Mouse (Mus musculus): ENCODE results near the gene Nsun2.

The Nsun2 gene

DNA sequence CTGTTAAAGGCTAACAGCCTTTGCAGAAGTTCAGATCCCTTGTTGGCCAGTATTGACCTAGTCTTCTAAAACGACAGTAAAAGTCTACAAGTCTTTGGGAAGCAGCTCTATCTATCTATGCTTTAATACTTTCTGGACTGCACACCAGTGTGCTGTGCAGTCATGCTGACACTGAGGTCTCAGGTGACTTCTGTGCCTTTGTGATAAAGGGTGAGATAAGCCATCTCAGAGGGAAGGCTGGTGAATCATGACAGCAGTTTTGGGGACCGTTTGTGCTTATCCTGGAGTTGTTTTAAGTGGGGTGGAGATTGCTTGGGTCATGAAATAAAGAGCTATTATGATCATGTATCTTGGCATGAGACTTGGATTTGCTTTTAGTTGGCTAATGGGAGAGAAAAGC, 100.4 kb downstream of the Nsun2 start:
- DNase-seq (ENCODE audit: low read depth, low spot score), result no peak

DNA sequence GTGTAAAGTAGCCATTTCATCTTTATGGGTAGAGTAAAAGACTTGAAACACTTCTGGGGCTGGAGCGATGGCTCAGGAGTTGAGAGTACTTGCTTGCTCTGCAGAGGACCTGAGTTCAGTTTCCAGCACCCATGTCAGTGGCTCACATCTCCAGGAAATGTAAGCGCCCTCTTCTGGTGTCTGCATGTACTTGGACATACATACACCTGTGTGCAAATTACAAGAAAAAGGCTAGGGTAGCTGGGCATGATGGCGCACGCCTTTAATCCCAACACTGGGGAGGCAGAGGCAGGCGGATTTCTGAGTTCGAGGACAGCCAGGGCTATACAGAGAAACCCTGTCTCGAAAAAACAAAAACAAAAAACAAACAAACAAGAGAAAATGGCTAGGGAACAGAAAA, 102.3 kb downstream of the Nsun2 start:
- peak; percentile 60 for DNase-seq (ENCODE audit: low read depth, low spot score)

GRCm38 (mm10) chr13:69636375-69636774, 102.8 kb downstream of the Nsun2 start:
- DNase-seq (ENCODE audit: low read depth, low spot score), result no peak

GRCm38 (mm10) chr13:69636816-69637215, 103.3 kb downstream of the Nsun2 start:
- DNase-seq (ENCODE audit: low read depth, low spot score), result no peak

GRCm38 (mm10) chr13:69637657-69638056, 104.1 kb downstream of the Nsun2 start:
- no peak for DNase-seq (ENCODE audit: low read depth, low spot score)

GRCm38 (mm10) chr13:69638108-69638626, 104.6 kb downstream of the Nsun2 start:
- no peak for DNase-seq (ENCODE audit: low read depth, low spot score)

DNA sequence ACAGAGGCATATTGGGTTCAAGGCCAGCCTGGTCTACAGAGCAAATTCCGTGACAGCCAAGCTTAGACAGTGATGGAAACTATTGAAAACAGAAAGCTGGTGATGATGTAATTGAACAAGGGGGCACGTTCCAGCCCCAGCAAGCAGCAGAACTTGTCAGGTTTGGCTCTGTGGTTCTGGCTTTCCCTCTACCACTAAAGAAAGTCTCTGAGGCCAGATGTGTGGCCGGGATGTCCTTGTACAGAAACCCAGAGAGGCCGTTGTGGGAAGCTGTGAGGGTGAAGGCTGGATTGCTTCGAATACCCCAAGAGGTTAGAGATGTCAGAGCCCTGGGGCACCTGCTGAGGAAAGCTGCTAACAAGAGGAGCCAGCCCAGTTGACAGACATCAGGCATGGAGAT, 105.7 kb downstream of the Nsun2 start:
- DNase-seq (ENCODE audit: low read depth, low spot score), result no peak

DNA sequence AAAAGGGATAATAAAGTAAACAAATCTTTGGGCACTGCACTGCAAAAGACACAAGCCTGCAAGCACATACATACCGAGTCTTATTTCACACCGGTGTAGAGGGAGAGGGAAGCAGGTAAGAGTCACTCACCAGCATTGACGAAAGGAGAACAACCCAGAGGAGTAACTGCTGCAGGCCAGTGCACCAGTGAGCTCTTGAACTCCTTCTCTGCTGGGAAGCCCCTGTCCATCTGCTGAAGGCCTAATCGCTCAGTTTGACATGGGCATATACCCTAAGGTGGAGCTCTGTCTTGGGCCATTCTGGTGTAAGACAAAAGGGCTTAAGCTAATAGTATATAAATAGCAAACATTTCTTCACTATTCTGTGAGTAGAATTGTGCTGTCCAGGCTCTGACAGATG, 106.6 kb downstream of the Nsun2 start:
- no peak for DNase-seq (ENCODE audit: low read depth, low spot score)

DNA sequence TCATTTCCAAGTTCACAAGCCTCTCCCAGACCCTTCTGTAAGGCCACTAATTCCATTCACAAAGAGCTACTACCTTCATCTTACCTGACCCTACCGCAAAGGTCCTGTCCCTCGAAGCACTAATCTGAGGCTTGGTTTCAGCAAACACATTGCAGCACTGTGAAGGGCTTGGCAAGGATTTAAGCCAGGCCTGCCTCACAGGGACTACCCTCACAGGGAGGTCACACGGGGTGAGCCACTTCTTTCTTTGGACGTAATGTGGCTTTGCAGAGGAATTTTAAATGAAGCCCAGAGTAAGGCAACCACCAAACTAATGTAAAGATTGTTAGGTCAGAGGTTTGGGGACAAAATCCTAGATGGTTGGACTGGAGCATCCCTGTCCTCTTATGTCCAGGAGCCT, 107.0 kb downstream of the Nsun2 start:
- DNase-seq (ENCODE audit: low read depth, low spot score), result no peak

DNA sequence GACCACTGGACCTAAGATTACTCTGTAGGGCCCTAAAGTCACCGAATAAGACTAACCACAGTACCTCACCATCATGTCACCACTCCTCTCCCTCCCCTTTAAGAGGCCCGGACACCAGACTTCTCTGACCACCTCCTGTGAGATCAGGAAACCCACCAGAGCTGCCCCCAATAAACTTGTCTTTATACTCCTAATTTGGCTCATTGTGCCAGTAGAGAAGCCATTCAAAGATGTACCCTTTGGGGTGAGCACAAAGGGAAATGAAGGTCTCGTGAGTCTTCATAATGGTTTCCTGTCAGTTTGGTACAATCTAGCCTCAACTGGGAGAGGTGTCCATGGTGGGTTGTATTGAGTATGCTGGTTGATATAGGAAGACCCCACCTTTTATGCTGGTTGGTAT, 107.5 kb downstream of the Nsun2 start:
- no peak for DNase-seq (ENCODE audit: low read depth, low spot score)

- DNase-seq (ENCODE audit: low read depth, low spot score), result peak; percentile 15
Measured at GRCm38 (mm10) chr13:69642656-69643216, 109.2 kb downstream of the Nsun2 start.

GRCm38 (mm10) chr13:69643937-69644336, 110.4 kb downstream of the Nsun2 start:
- no peak for DNase-seq (ENCODE audit: low read depth, low spot score)

- no peak for DNase-seq (ENCODE audit: low read depth, low spot score)
Measured at GRCm38 (mm10) chr13:69644427-69645166, 111.1 kb downstream of the Nsun2 start.

GRCm38 (mm10) chr13:69645694-69646423, 112.3 kb downstream of the Nsun2 start:
- no peak for DNase-seq (ENCODE audit: low read depth, low spot score)

GRCm38 (mm10) chr13:69646481-69646880, 112.9 kb downstream of the Nsun2 start:
- no peak for DNase-seq (ENCODE audit: low read depth, low spot score)

GRCm38 (mm10) chr13:69654508-69654907, 121.0 kb downstream of the Nsun2 start:
- no peak for DNase-seq (ENCODE audit: low read depth, low spot score)

DNA sequence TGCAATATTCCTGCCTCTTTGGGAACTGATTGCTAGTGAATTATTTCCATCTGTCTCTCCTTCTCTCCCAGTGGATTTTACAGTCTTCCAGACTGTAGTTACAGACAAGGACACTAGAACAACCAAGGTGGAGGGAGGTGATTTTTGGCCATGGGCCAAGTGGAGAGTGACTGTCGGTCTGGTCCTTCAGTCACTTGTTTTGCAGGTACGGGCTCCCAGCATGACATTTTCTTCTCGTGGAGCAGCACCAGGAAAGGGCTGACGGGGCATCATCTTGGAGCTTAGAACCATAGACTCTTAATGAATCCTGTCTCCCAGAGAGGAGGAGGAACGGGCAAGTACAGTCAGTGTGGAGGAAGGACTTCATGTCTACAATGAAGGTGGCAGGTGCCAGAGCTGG, 138.6 kb downstream of the Nsun2 start:
- DNase-seq (ENCODE audit: low read depth, low spot score), result no peak

DNA sequence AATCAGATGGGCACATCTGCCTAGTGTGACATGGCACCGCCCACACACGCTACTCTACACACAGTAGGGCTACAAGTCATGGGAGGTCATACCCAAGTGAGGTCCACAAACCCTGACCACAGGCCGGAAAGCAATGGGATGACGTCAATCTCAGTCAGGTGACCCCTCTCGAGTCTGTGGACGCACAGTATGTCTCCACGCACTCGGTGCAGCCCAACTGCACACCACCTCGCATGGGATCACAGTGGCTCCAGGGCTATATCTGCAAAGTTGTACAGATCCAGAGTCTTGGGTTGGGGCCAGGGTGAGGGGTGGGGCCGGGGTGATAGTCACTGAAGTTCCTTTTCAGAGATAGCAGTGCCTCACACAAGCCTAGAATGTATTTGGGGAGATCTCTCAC, 139.0 kb downstream of the Nsun2 start:
- no peak for DNase-seq (ENCODE audit: low read depth, low spot score)

- no peak for DNase-seq (ENCODE audit: low read depth, low spot score)
Measured at GRCm38 (mm10) chr13:69673197-69673920, 139.8 kb downstream of the Nsun2 start.

- DNase-seq (ENCODE audit: low read depth, low spot score), result peak; percentile 22
Measured at GRCm38 (mm10) chr13:69673921-69674618, 140.5 kb downstream of the Nsun2 start.

Measured in ZHBTc4 (cell line).